Mouse (Mus musculus): ENCODE results near the gene Pih1d2. TPM values are rescaled to one million over a fixed set of nuclear protein-coding genes. Genes with fewer than 3 reads are reported as not detected.
A peak's percentile ranks its signal among the peaks of the same experiment; 100 is the strongest.

The Pih1d2 gene
- total RNA-seq (2017), result 2.2 TPM in 1 of 3 replicates, not detected in the others

DNA sequence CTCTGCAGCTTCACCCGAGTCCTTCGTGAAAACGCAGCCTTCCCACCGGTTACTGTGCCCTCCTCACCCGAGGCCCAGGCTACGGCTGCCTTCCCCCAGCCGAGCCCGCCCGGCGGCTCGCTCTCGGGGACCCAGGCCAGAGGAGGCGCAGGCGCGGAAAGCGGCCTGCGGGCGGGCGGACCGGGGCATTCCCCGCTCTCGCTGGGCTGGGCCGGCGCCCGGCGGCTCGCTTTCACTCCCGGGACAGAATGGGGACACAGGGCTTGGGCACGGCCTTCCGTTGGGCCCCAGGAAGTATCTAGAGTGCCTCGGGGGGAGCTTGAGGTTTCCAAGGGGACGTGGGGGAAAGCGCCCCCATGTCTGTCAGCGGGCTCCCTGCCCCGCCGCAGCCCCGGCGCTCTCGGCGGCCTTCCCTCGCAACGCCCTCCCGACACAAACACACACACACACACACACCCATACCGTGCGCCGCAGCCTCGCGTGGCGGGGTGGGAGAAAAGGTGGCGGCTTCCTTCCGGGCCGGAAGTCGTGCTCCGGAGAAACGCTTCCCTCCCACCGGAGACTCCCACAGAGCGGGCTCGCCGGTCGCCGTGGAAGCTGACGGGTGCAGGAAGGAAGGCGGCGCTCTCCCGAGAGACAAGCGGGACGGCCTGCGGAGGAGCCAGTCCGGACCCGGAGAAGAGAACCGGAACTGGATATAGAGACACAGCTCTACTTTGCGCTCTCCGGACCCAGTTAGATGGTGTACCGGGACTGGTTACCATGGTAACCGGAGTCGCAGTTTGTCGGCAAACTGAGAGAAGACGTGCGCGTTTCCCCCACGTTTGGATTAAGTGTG, at the start of gene Pih1d2, which contains the start of gene Nkapd1:
TSS of gene Pih1d2 (plus strand) at position 556 of the 838 bp plus-strand sequence.
TSS of gene Nkapd1 (minus strand) at position 699 of the 838 bp plus-strand sequence.
- ATAC-seq (replicated peaks; ENCODE audit: insufficient number of reproducible peaks, low FRiP score, low TSS enrichment, poor library complexity, severe bottlenecking), result peak; percentile 87

DNA sequence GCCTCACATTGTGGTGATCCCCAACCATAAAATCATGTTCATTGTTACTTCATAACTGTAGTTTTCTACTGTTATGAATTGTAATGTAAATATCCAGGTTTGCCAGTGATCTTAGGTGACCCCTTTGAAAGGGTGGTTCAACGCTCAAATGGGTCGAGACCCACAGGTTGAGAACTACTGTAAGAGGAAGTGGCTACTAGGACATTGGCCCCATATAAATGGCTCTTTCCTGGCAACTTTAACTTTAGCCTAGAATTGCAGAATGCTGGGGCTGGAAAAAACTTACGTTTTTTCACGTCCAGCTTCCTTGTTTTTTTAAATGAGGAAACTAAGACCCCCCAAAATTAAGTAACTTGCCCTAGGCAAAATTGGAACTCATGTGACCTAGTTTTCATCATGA, 49.7 kb upstream of the Pih1d2 start:
- no peak for ATAC-seq (replicated peaks; ENCODE audit: insufficient number of reproducible peaks, low FRiP score, low TSS enrichment, poor library complexity, severe bottlenecking)

DNA sequence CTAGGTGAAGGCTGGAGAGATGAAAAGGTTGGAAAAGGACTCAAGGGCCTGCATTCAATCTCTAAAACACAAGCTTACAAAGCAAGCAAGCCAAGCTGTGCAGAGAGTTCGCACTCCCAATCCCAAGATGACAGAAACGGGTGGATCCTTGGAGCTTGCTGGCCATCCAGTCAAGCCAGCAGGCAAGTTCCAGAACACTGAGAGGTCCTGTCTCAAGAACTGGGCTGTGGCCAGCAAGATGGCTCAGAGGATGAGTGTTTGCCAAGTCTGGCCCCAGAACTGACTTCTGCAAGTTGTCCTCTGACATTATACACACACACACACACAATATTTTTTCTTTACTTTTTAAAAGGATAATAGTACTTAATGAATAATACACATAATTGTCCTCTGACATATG, 49.2 kb upstream of the Pih1d2 start:
- no peak for ATAC-seq (replicated peaks; ENCODE audit: insufficient number of reproducible peaks, low FRiP score, low TSS enrichment, poor library complexity, severe bottlenecking)

DNA sequence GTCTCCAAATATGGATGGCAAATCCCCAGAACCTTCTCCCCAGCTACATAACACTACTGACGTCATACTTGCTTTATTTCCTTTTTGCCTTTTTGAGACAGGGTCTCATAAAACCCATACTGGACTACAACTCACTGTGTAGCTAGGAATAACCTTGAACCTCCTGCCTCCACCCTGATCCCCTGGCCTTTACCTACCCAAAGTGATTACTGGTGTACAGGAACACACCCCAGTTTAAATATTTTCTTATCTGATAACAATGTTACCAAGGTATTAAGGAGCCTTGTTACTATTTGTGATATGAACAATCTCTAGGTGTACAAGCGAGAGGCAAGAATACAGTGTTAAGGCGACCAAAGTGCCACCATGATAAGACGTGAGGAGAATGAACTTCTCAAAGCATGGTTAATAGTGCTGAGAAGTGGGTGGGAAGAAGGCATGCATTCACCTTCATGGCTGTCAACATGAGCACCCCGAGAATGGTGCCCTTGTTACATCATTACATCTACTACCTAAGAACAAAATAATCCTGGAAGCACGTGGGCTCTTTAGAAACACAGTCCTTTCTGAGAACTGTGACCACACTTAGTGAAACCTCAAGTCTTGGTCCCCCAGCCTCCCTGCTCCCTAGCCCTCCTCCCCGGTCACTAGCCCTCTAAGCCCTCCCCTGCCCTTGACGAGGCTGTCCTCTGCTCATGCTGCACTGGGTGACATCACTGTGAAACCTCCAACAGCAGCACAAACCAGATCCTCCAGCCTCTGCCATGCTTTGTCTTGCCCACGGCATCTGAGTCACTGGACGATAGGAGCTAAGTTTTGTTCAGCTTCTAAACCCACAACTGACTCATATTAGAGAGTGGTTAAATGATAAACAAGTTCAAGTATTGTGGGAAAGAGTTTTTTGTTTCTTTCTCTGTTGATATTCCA, 47.3 kb upstream of the Pih1d2 start:
- ATAC-seq (replicated peaks; ENCODE audit: insufficient number of reproducible peaks, low FRiP score, low TSS enrichment, poor library complexity, severe bottlenecking), result no peak

DNA sequence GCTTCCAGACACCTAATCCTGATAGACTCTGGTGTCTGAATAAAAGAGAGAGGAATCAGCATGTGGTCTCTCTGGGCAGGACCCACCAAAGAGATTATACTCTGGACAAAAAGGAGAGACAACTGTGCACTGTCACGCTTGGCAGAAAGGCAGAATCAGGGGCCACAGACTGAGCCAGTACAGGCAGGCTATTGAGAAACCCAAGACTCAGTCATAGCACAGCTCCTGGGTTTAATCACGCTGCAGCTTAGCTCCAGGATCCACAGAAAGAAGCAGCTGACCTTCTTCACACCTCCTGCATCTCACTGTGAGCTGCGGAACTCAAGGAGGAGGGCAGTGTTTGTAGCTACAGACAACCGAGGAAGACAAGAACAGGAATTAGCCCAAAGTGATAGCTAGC, 36.8 kb upstream of the Pih1d2 start:
- ATAC-seq (replicated peaks; ENCODE audit: insufficient number of reproducible peaks, low FRiP score, low TSS enrichment, poor library complexity, severe bottlenecking), result no peak

DNA sequence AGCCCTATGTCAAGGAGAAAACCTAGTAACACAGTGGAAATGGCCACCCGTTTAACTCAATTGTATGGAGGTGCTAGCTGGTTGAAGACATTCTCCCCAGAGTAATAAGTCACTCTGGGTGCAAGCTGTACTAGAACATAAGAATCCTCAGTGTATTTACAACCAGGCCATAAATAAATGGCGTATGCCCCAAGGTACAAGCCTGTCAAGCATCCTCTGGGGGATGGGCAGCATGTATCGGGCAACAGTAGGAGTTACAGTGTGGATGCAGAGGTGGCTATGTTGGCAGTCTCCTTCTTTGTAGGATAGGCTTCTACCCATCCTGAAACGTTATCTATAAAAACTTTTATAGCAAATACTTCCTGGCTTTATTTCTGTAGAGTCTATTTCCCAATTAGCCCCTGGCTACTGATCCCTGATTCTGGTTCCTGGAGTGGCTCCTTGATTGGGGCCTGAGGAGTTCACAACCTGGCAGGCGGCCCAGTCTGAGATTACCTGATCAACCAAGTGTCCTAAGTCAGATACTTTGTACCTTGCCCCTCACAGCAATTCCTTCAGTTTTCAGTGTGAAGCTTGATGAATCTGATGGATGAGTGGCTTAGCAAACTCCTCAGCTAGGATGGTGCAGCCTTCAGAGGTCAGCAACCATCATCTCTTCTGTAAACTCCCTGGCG, 31.8 kb upstream of the Pih1d2 start:
- no peak for ATAC-seq (replicated peaks; ENCODE audit: insufficient number of reproducible peaks, low FRiP score, low TSS enrichment, poor library complexity, severe bottlenecking)

DNA sequence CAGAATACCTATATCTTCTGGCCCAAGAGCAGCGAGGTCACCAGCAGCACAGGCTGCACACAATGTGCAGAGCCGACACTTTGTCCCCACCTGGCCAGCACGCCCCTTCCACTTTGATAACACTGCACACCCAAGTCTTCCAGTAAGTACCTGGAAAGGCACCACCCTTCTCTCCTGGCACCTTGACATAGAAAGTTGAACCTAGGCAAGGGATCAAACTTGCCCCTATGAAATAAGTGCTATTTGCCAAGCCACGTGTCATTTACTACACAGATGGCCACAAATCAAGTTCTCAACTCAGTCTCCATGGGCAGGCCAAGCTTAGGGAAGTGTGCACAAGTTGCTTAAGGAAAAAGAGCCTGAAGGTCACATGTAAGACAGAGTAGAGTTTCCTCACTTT, 30.2 kb upstream of the Pih1d2 start:
- ATAC-seq (replicated peaks; ENCODE audit: insufficient number of reproducible peaks, low FRiP score, low TSS enrichment, poor library complexity, severe bottlenecking), result no peak

DNA sequence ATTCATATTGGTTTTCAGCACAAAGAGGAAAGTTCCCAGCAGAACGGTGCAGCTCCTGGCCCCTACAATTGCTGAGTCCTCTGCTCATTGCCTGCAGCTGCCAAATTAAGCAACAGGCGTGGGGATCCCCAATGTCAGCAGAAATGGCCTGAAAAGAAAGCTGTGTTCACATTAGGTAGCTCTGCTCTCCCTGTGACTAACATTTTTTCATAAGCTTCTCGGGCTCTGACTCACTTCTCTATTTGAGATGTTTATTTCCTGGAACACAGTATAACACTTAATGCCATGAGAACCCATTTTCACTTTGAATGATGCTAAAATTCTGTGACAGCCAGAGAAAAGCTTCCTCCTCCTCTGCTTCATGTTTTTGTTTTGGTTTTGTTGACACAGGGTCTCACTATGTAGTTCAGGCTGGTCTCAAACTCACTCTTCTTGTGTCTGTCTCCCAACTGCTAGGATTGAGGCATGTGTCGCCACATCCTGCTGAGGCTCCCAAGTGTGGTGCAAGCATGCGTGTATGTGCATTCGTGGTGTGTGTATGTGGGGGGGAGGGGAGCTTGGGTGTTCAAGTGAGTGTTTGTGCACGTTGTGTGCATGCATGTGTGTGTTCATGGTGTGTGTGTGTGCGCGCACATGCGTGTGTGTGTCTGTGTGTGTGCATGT, 26.1 kb upstream of the Pih1d2 start:
- peak; percentile 74 for ATAC-seq (replicated peaks; ENCODE audit: insufficient number of reproducible peaks, low FRiP score, low TSS enrichment, poor library complexity, severe bottlenecking)

DNA sequence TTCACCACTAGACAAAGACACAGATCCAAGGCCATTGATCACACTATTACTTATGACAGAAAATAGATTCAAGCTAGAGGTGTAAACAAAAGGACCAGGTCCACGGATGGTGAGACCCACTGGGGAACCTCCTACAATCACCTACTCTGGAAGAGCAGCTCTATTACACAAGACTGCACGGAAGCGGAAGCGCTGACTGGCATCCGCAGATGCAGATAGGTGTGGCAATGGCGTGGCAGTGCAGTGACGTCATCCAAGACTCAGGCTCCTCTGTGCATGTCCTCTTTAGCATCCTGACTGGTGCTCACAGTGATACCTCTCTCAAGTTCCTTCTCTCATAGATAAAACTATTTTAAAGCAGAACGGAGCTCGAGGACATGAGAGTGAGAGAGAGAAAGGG, 24.2 kb upstream of the Pih1d2 start:
- ATAC-seq (replicated peaks; ENCODE audit: insufficient number of reproducible peaks, low FRiP score, low TSS enrichment, poor library complexity, severe bottlenecking), result peak; percentile 88

DNA sequence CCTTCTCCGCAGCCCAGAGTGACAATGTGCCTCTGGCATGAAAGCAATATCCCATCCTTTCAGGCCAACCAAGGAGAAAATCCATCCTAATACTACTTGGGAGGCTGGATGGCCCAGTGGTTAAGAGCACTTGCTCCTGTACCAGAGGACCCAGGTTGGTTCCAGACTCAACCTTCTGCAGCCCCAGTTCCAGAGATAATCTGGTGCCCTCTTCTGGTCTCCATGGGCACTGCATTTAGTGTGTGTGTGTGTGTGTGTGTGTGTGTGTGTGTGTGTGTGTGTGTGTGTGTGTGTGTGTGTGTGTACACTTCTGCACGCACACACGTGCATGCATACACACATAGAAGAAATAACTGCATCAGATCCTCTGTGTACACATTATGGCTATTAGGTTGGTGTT, 23.6 kb upstream of the Pih1d2 start:
- ATAC-seq (replicated peaks; ENCODE audit: insufficient number of reproducible peaks, low FRiP score, low TSS enrichment, poor library complexity, severe bottlenecking), result no peak

DNA sequence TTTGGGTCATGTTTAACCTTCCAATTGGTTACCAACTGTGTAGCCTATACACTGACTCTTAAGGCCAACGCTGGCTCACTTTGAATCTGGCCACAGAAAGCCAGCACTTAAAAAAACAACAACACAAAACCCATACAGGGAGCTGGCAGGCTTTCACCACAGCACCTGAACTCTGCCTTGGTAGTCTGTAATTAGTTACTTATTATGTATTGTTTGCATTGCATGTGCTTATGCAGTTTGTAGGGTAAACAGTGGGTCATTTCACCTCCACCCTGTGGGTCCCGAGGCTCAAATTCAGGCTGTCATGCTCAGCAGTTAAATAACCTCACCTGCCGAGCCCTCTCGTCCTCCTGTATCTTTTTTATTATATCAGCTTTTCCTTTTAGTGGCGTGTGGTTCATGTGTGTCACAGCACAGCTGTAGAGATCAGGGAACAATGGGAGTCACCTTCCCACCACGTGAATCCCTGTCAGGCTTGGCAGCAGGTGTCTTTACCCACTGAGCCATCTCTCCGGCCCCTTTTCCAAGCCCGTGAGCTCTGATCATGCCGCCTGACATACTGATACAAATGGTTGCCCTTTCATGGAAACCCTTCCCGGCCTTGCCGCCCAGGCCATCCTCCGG, 22.2 kb upstream of the Pih1d2 start:
- no peak for ATAC-seq (replicated peaks; ENCODE audit: insufficient number of reproducible peaks, low FRiP score, low TSS enrichment, poor library complexity, severe bottlenecking)

DNA sequence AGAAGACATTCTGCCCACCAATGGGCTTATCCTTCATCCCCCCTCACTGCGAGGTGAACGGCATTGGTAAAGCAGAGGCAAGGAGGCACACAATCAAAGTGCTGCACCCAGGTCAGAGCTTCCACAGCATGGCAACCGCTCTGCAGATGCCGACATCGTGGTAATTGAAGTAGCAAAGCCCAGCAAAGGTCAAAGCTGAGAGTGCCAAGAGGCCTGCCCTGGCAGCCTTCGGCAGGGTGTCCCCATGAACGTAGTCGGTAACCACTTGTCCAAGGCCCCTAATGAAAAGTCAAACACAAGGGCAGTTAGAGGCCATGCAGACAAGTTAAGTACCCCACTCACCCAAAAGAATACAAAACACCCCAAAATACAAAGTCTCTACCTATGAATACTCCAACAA, 20.1 kb upstream of the Pih1d2 start:
- ATAC-seq (replicated peaks; ENCODE audit: insufficient number of reproducible peaks, low FRiP score, low TSS enrichment, poor library complexity, severe bottlenecking), result no peak

DNA sequence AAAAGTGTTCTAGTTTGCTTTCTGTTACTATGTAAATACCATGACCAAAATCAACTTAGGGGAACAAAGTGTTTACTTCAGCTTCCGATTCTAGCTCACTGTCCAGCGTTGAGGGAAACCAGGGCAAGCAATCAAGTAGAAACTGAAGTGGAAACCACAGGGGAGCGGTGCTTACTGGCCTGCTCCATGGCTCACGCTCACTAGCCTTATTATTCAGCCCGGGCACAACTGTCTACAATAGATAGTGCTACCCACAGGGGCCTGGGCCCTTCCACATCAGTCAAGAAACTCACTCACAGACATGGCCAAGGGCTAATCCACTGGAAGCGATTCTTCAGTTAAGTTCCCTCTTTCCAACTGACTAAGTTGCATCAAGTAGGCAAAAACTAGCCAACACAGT, 15.6 kb upstream of the Pih1d2 start:
- no peak for ATAC-seq (replicated peaks; ENCODE audit: insufficient number of reproducible peaks, low FRiP score, low TSS enrichment, poor library complexity, severe bottlenecking)

DNA sequence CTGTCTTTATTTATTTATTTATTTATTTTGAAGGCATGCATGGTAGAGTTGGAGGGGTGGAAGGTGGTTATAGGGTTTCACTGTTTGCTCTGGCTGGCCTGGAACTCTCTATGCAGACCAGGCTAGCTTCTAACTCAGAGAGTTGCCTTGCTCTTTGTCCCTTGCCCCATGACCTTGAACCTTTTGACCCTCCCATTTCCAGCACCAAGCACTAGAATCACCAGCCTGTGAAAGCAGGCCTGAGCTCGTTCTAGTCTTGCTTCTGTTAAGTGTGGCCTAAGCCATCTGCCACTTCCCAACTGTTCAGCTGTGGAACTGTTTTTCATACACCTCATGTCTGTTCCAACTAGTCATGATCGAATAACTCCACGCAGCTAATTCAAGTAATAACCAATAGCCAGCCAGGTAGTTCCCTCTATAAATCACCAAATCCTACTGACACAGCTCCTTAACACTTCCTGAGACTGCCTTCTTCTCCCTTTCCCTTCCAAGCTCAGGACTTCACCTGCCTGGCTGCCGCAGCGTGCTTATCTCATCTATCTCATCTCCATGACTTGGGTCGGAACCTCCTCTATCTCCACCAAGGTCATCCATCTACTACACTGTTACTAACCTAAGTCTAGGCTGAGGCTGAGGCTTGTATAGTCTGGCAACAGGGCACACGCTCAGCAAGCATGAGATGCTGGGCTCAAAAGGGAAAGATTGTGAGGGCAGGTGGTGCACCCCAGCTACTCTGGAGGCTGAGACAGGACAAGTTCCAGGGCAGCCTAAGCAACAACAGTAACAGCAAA, 14.9 kb upstream of the Pih1d2 start:
- ATAC-seq (replicated peaks; ENCODE audit: insufficient number of reproducible peaks, low FRiP score, low TSS enrichment, poor library complexity, severe bottlenecking), result no peak

DNA sequence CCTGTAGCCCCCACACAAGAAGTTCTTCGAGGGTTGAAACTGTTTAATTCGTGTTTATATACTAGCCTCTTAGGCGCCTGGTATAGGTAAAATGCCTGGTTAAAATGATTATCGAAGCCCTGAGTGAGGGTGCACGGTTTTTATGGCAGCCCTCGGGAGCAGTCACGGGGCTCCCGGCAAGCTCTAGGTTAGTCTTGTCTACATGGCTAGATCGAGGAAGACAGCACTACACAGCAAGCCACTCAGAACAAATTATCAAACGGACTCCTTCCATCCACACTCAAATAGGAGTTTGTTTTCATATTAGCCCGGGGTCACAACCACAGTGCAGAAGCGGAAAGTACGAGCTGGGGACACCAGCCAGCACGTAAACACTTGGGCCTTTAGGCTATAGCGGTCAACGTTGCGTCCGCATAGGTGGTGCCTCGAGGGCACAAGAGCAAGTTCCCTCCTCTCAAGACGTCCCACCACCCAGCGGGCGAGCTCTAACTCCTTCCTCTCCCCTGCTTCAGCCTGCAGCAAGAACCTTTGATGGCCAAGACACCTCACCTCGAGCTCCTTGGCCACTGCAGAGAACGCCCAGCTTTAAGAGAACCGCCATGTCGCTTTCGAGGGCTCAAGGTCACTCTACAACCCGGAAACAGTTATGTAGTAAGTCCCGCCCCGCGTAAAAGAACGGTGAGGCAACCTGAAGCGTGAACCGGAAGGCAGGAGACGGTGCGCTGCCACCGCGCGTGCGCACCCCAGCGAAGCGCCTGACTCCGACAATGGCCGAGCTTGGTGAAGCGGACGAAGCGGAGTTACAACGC, 13.7 kb upstream of the Pih1d2 start, which contains the start of the genes Sdhd and Timm8b:
TSS of gene Sdhd (minus strand) at position 624 of the 809 bp plus-strand sequence.
TSS of gene Timm8b (plus strand) at position 722 of the 809 bp plus-strand sequence.
- ATAC-seq (replicated peaks; ENCODE audit: insufficient number of reproducible peaks, low FRiP score, low TSS enrichment, poor library complexity, severe bottlenecking), result peak; percentile 95

DNA sequence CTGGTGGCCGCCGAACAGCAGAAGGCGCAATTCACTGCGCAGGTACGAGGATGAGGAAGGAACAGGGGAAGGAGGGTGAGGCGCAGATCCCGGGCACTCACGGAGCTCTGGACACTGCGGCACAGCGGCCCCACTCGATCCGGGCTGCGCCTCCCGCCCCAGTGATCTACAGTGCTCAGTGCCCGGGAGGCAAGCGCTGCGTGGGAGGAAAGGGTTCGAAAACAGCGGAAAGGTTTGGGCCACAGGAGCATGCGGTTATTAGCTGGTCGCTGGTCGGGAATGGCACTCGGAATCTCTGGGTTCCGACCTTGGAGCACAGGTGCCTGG, 13.2 kb upstream of the Pih1d2 start:
- ATAC-seq (replicated peaks; ENCODE audit: insufficient number of reproducible peaks, low FRiP score, low TSS enrichment, poor library complexity, severe bottlenecking), result no peak

DNA sequence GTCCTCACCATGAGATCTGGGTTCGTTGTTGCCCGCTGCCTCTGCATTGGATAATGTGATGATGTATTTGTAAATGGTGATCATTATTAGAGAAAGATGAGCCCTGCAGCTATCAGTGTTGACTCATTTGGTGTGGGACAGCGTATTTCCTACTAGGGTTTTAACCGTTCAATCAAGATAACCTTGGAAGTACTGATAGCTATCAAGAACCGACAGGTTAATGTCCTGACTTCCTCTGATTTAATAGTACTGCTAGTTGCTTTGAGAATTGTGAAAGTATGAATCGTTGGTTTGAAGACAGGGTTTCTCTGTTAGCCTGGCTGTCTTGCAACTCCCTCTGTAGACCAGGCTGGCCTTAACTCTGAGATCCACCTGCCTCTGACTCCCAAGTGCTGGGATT, 12.8 kb upstream of the Pih1d2 start:
- no peak for ATAC-seq (replicated peaks; ENCODE audit: insufficient number of reproducible peaks, low FRiP score, low TSS enrichment, poor library complexity, severe bottlenecking)
